ENCODE assay signal across 11 mouse cellular contexts in the genomic region with DNA sequence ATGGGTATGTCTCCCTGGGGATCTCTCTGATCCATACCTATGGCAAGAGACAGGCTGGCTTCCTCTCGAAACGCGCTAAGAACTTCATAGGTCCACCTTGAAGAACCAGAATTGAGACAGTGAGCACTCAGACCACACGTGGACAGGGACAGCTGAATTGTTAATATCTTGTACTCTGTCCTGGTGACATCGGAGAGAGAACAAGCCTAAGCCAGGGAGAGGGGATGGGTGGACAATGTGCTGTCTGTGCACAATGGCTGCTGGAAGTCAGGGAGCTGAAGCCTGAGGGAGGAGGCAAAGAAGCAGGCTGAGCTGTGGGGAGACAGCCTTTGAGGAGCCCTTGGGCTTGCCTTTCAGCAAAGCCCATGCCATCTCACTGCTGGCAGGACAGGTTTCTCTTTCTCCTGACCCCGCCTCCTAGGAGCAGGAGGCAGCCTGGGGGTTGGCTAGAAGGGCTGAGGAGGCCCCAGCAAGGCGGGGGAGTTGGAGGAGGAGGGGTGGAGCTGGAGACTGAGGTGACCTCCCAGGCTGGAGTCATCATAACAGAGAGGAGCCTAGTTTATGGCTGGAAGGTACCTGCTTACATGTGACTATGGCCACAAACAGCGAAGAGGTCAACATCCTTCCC.
DNase-seq lines count a peak whose midpoint lies in the region; ATAC-seq lines count a peak whose summit lies in the region.
"Had no signal": no experiment of that assay in that cellular context is flagged by ENCODE, and none has a peak within 500 bp of the region (broad histone marks: within the 10 kb centered on the region; RNA-seq: fewer than 3 reads in every experiment).

No protein-coding gene starts in this region.

- no peak overlapping the region for H3K4me3 ChIP-seq in forebrain, embryonic 10.5 days
- H3K4me3 ChIP-seq in forebrain, embryonic 12.5 days (replicated peaks): no peak overlapping the region
- H3K4me3 ChIP-seq in liver, embryonic 13.5 days (replicated peaks): no peak overlapping the region
- H3K4me3 ChIP-seq in heart, embryonic 12.5 days: no peak overlapping the region

- H3K4me2 ChIP-seq in forebrain, embryonic 12.5 days: no peak overlapping the region
- no peak overlapping the region for H3K4me2 ChIP-seq in liver, embryonic 13.5 days
- no peak overlapping the region for H3K4me2 ChIP-seq in heart, embryonic 12.5 days

- H3K27ac ChIP-seq in forebrain, embryonic 10.5 days: peak overlapping the region; percentile 52
- H3K27ac ChIP-seq in forebrain, embryonic 12.5 days: no peak overlapping the region
- H3K27ac ChIP-seq in liver, embryonic 13.5 days: no peak overlapping the region
- H3K27ac ChIP-seq in heart, embryonic 12.5 days (ENCODE audit: poor library complexity, severe bottlenecking): no peak overlapping the region

- no peak for ATAC-seq in forebrain, embryonic 12.5 days (ENCODE audit: low FRiP score)
- ATAC-seq in liver, embryonic 13.5 days (ENCODE audit: low read depth): peak; percentile 60; the same call in 1 of the 2 replicates
- ATAC-seq in heart, embryonic 12.5 days (ENCODE audit: insufficient number of reproducible peaks, low FRiP score): no peak
- ATAC-seq: hindbrain, embryonic 16.5 days had no signal

- no peak overlapping the region for H3K9ac ChIP-seq in forebrain, embryonic 12.5 days
- H3K9ac ChIP-seq in liver, embryonic 13.5 days: no peak overlapping the region
- no peak overlapping the region for H3K9ac ChIP-seq in heart, embryonic 12.5 days

- DNase-seq in forebrain, embryonic 10.5 days (ENCODE audit: extremely low spot score, low spot score): no peak
- peak; percentile 34 for DNase-seq in retina, postnatal 1 day
- no peak for DNase-seq in retina, embryonic 14.5 days (ENCODE audit: low spot score)
- no peak for DNase-seq in liver, embryonic 13.5 days
- no peak for DNase-seq in right cerebral cortex, postnatal 36 days (ENCODE audit: low spot score in 2 of 2)
- no peak for DNase-seq in thymus, adult 18-20 months
- DNase-seq: cerebellum, adult 9-10 months; right cerebral cortex, postnatal 14 days had no signal

- H3K4me1 ChIP-seq in forebrain, embryonic 10.5 days: peaks cover 30% of the 10 kb centered on the region
- peaks cover 6% of the 10 kb centered on the region; the same call in 1 of the 2 replicates for H3K4me1 ChIP-seq in forebrain, embryonic 12.5 days
- peaks cover 15% of the 10 kb centered on the region for H3K4me1 ChIP-seq in liver, embryonic 13.5 days (replicated peaks)
- H3K4me1 ChIP-seq in heart, embryonic 12.5 days (replicated peaks): peaks cover 13% of the 10 kb centered on the region

- no peaks in the 10 kb centered on the region for H3K9me3 ChIP-seq in forebrain, embryonic 10.5 days
- H3K9me3 ChIP-seq in forebrain, embryonic 12.5 days: no peaks in the 10 kb centered on the region
- H3K9me3 ChIP-seq in liver, embryonic 13.5 days (replicated peaks): no peaks in the 10 kb centered on the region
- H3K9me3 ChIP-seq in heart, embryonic 12.5 days (replicated peaks): peaks cover 12% of the 10 kb centered on the region

- 60% methylated on average over 8 of the region's 8 CpGs for WGBS in forebrain, embryonic 10.5 days
- 57% methylated on average over 8 of the region's 8 CpGs for WGBS in forebrain, embryonic 12.5 days
- WGBS in liver, embryonic 13.5 days (ENCODE audit: insufficient replicate concordance): 46% methylated on average over 8 of the region's 8 CpGs
- 54% methylated on average over 8 of the region's 8 CpGs for WGBS in heart, embryonic 12.5 days

- no peaks in the 10 kb centered on the region for H3K27me3 ChIP-seq in forebrain, embryonic 10.5 days (ENCODE audit: poor library complexity, severe bottlenecking)
- H3K27me3 ChIP-seq in forebrain, embryonic 12.5 days: no peaks in the 10 kb centered on the region
- no peaks in the 10 kb centered on the region for H3K27me3 ChIP-seq in liver, embryonic 13.5 days
- no peaks in the 10 kb centered on the region for H3K27me3 ChIP-seq in heart, embryonic 12.5 days (replicated peaks)

- no peaks in the 10 kb centered on the region for H3K36me3 ChIP-seq in forebrain, embryonic 10.5 days (replicated peaks)
- H3K36me3 ChIP-seq in forebrain, embryonic 12.5 days (replicated peaks): no peaks in the 10 kb centered on the region
- H3K36me3 ChIP-seq in liver, embryonic 13.5 days: no peaks in the 10 kb centered on the region
- H3K36me3 ChIP-seq in heart, embryonic 12.5 days: no peaks in the 10 kb centered on the region
